Mouse (Mus musculus) midbrain, embryonic 14.5 days (tissue): ENCODE measurements around the gene Scmh1. TPM values are rescaled to one million over a fixed set of nuclear protein-coding genes. Genes with fewer than 3 reads are reported as not detected.

Experiments used
- ATAC-seq: fragments of 200-750 bp; cut with Nextera tagmentation; 2 replicates; pipeline ENCODE4 v1.8.0; 2017; ENCODE audit warnings: moderate number of reproducible peaks, moderate library complexity; ENCODE audit not compliant: low FRiP score, low TSS enrichment
- DNase-seq: peaks from one replicate; pipeline ENCODE4 v3.0.0-alpha.2; 2015
- H3K27ac ChIP-seq: fragments of 300-500 bp; sonication (generic); replicated peaks from 2 replicates; pipeline ENCODE4 v1.5.1; 2014; ENCODE audit warnings: mild to moderate bottlenecking, low read depth, low read length, moderate library complexity
- H3K27me3 ChIP-seq: fragments of 300-500 bp; sonication (generic); 2 replicates; pipeline ENCODE4 v1.6.1; 2014; ENCODE audit warnings: low read length, control low read depth, mixed read lengths; ENCODE audit not compliant: control insufficient read depth, insufficient read depth
- H3K36me3 ChIP-seq: fragments of 300-500 bp; sonication (generic); 2 replicates; pipeline ENCODE4 v1.6.1; 2014; ENCODE audit warnings: low read length, control low read depth; ENCODE audit not compliant: control insufficient read depth, insufficient read depth
- H3K4me1 ChIP-seq: fragments of 300-500 bp; sonication (generic); 2 replicates; pipeline ENCODE4 v1.6.1; 2014; ENCODE audit warnings: mild to moderate bottlenecking, antibody characterized with exemption, low read length, control low read depth; ENCODE audit not compliant: control insufficient read depth, insufficient read depth
- H3K4me2 ChIP-seq: fragments of 300-500 bp; sonication (generic); 2 replicates; pipeline ENCODE4 v1.6.1; 2014; ENCODE audit warnings: mild to moderate bottlenecking, low read length, moderate library complexity
- H3K4me3 ChIP-seq: fragments of 300-500 bp; sonication (generic); replicated peaks from 2 replicates; pipeline ENCODE4 v1.5.1; 2014; ENCODE audit warnings: low read depth, low read length
- H3K9ac ChIP-seq: fragments of 300-500 bp; sonication (generic); replicated peaks from 2 replicates; pipeline ENCODE4 v1.6.1; 2014; ENCODE audit warnings: mild to moderate bottlenecking, low read length, moderate library complexity
- H3K9me3 ChIP-seq: fragments of 300-500 bp; sonication (generic); 2 replicates; pipeline ENCODE4 v1.6.1; 2016; ENCODE audit warnings: low read length, control low read depth, mixed read lengths; ENCODE audit not compliant: control insufficient read depth
- WGBS: fragments of 180-500 bp; shearing (Covaris S2); extraction: QIAGEN DNeasy Blood & Tissue Kit; methylation state at CpG from one replicate; pipeline ENCODE4 v1.1.7; 2014; 5-methylcytosine and 5-hydroxymethylcytosine counted together
- polyA plus RNA-seq: library from polyadenylated mRNA; unstranded; fragments of >200 nt; fragmentation: Nextera tagmentation; extraction: Ambion mirVana; gene quantifications from 2 replicates; pipeline ENCODE4 v1.2.1, GENCODE M21; 2014

The Scmh1 gene
- polyA plus RNA-seq, 1 experiment from 2014 or later = 83.4 TPM

DNA sequence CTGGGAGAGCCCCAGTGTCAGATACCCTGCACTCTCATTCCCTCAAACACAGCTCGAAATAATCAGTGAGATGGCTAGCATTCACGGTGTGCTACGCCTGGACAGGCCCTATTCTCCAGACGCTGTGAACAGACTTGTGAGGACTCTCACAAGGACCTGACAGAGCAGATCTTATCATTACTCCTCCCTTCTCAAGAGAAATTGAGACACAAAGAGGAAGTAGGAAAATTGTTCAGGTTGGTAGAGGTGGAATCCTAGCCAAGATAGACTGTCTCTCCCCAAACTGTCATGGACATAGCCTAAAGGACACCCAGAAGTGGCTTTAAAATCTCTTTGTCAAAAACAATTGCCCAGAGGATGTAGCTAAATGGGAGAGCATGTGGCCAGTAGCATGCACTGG, 31.3 kb upstream of the Scmh1 start:
- H3K36me3 ChIP-seq = no peaks in the 10 kb centered on the region

DNA sequence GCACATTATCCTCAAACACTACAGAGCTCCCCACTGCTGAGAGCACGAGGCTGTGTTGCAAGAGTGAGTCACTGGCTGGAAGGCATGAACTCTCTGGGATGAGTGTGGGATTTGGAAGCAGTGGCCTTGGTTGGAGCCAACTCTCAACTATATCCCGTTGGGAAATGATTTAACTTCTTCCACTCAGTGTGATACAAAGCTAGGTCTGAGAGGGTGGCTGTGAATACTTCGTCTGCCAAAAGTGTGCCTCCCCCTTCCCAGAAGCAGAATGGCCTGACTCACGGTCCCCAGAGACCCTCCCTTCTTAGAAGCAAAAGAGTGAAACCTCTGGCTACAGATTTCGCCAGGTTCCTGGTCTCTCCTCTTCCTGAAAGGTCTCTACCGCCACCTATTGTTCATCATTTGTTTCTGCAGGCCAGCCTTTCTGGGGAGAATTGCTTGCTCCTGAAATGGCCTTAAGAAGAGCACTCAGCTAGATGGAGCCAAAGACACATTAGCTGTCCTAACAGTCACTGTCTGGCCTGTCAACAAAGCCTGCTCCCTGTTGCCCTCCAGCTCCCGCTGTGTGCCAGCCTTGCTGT, 24.2 kb upstream of the Scmh1 start:
- no peaks in the 10 kb centered on the region for H3K4me1 ChIP-seq
- DNase-seq (peak; percentile 96), ATAC-seq (peak; percentile 72; the same call in 1 of the 2 replicates)
- WGBS = 9% methylated on average over 7 of the region's 7 CpGs
- H3K27me3 ChIP-seq = no peaks in the 10 kb centered on the region
- H3K9ac ChIP-seq = no peak overlapping the region
- H3K27ac ChIP-seq = peak overlapping the region; percentile 22; the same call in 1 of the 2 replicates
- no peak overlapping the region for H3K4me2 ChIP-seq
- no peak overlapping the region for H3K4me3 ChIP-seq
- H3K36me3 ChIP-seq = no peaks in the 10 kb centered on the region
- no peaks in the 10 kb centered on the region for H3K9me3 ChIP-seq

More for the DNA sequence above, 31.3 kb upstream of the Scmh1 start:
- no peak overlapping the region for H3K4me2 ChIP-seq
- WGBS = 14% methylated on average over 4 of the region's 4 CpGs
- no peak for ATAC-seq
- no peaks in the 10 kb centered on the region for H3K9me3 ChIP-seq
- H3K9ac ChIP-seq = no peak overlapping the region
- peaks cover 36% of the 10 kb centered on the region for H3K4me1 ChIP-seq
- no peaks in the 10 kb centered on the region for H3K27me3 ChIP-seq
- peak; percentile 39 for DNase-seq
- no peak overlapping the region for H3K27ac ChIP-seq
- H3K4me3 ChIP-seq = no peak overlapping the region

DNA sequence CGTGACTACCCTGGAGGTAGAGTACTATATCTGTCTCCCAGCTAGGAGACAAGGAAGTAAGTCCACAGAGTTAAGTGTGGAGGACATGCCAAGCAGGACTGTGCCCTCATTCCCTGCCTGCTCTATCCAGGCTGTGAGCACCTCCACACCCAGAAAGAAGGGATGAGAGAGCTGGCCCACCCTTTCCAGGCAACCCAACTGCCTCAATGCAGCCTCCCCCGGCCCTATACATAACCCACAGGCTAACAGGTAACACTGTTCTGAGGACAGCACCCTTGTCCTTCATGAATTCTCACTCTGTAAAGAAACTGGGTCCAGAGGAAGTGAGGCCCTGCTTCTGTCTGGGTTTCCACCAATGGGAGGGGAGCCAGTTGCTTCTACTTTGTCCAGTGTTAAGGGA, 19.6 kb upstream of the Scmh1 start:
- no peak overlapping the region for H3K27ac ChIP-seq
- no peak overlapping the region for H3K4me2 ChIP-seq
- no peaks in the 10 kb centered on the region for H3K4me1 ChIP-seq
- no peaks in the 10 kb centered on the region for H3K9me3 ChIP-seq
- no peaks in the 10 kb centered on the region for H3K36me3 ChIP-seq
- no peak overlapping the region for H3K4me3 ChIP-seq
- H3K27me3 ChIP-seq = no peaks in the 10 kb centered on the region
- H3K9ac ChIP-seq = no peak overlapping the region
- no peak for DNase-seq
- WGBS = 83% methylated on average over 2 of the region's 2 CpGs
- ATAC-seq = no peak

DNA sequence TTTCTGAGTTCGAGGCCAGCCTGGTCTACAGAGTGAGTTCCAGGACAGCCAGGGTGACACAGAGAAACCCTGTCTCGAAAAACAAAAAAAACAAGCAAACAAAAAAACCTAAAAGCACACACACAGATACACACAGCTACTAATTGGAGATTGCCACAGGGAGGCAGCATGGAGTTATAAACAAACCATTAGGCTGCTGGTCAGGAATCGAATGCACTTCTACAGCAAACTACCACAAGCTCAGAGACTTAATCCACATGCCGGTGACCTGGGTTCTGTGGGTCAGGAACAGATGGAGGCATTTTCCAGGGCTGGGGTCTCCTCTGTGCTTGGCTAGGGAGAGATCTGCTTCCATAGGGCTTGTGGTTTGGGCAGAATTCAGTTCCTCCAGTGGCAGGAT, 17.6 kb upstream of the Scmh1 start:
- Histone ChIP-seq H3K9ac (no peak overlapping the region), H3K4me1 (no peaks in the 10 kb centered on the region), H3K27ac (no peak overlapping the region), H3K4me3 (no peak overlapping the region), H3K4me2 (no peak overlapping the region), H3K36me3 (no peaks in the 10 kb centered on the region), H3K9me3 (no peaks in the 10 kb centered on the region), H3K27me3 (no peaks in the 10 kb centered on the region)
- DNase-seq (peak; percentile 63), ATAC-seq (no peak)
- 48% methylated on average over 4 of the region's 4 CpGs for WGBS

DNA sequence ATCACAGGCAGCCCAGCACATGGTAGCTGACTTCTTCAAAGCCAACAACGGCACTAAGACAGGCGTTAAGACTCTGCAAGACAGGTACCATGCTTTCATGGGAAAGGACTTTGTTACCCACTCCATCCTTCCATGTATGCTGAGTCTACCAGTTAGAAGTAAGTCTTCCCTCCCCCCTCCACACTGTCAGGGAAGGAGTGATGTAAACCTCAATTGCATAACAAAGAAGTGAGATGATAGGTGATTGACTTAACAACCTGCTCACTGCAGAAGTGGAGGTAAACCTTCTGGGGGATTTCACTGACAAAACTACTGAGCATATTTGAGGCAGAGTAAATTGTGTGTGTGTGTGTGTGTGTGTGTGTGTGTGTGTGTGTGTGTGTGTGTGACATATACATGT, 17.1 kb upstream of the Scmh1 start:
- ATAC-seq (no peak), DNase-seq (no peak)
- no peaks in the 10 kb centered on the region for H3K27me3 ChIP-seq
- no peak overlapping the region for H3K9ac ChIP-seq
- no peak overlapping the region for H3K4me3 ChIP-seq
- H3K27ac ChIP-seq = no peak overlapping the region
- H3K9me3 ChIP-seq = no peaks in the 10 kb centered on the region
- WGBS = 88% methylated on average over 2 of the region's 2 CpGs
- H3K4me1 ChIP-seq = no peaks in the 10 kb centered on the region
- no peak overlapping the region for H3K4me2 ChIP-seq
- no peaks in the 10 kb centered on the region for H3K36me3 ChIP-seq

DNA sequence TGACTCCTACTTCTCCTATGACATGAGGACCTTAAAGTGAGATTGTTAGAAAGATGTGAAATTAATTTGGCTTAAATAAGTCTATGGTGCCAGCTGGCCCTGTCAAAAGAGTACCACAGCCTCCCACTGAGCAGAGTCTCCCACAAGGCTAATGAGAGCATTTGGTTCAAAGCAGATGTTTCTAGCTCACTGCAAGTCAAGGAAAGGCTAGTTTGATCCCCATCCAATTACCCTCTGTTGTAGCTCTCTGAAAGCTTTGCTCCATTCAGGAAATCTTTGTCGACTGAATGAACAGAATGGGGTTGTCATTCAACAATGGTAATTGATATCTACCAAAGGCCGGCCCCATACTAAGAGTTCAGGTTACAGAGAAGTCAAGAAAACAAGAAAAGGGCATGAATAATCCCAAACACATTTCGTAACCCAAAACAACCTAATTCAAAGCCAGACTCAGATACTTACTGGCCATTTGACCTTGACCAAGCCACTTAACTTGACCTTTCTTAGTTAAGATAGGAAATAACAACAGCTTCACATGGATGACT, 16.0 kb upstream of the Scmh1 start:
- DNase-seq (no peak), ATAC-seq (no peak)
- H3K27me3 ChIP-seq = no peaks in the 10 kb centered on the region
- H3K4me1 ChIP-seq = no peaks in the 10 kb centered on the region
- H3K4me2 ChIP-seq = no peak overlapping the region
- no peaks in the 10 kb centered on the region for H3K36me3 ChIP-seq
- H3K9ac ChIP-seq = no peak overlapping the region
- H3K4me3 ChIP-seq = no peak overlapping the region
- H3K9me3 ChIP-seq = no peaks in the 10 kb centered on the region
- 24% methylated on average over 3 of the region's 3 CpGs for WGBS
- no peak overlapping the region for H3K27ac ChIP-seq

DNA sequence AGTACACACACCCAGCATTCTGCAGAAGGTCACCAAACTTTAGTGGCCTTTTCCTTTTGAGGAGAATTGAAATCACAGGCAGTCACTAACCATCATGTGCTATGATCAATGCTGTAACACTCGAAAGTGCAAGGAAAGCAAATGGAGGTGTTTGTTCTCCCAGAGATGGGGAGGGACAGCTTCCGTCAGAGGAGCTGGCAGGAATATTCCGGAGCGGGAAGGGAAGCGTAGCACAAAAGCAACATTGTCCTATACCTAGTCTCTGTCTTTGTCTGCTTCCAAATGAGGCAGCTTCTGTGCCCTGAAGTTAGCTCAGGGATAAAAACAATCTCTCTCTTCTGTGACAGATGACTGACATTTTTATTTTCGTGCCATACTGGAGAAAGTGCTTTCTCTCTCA, 15.5 kb upstream of the Scmh1 start:
- no peak overlapping the region for H3K9ac ChIP-seq
- H3K27ac ChIP-seq = no peak overlapping the region
- no peak for ATAC-seq
- no peak for DNase-seq
- no peaks in the 10 kb centered on the region for H3K36me3 ChIP-seq
- H3K4me3 ChIP-seq = no peak overlapping the region
- no peaks in the 10 kb centered on the region for H3K4me1 ChIP-seq
- no peaks in the 10 kb centered on the region for H3K9me3 ChIP-seq
- no peak overlapping the region for H3K4me2 ChIP-seq
- no peaks in the 10 kb centered on the region for H3K27me3 ChIP-seq
- WGBS = 40% methylated on average over 6 of the region's 6 CpGs

DNA sequence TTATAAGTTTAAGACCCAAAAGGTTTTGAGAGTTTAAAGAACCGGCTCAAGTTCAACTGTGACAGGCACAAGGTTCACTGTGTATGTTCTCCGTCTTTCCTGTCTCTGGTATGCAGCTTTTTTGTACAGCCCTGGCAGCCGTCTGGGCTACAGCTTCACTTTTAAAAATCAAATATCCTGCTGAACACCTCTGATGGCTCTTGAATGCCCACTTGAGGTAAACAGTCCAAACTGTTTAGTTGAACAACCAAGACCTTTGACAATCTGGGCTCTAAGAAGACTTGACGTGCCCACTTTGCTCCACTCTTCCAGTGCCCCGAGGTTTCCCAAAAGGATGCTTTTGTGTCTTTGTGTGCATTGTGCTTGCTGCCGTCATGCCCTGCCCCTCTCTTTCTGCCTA, 13.5 kb upstream of the Scmh1 start:
- H3K4me1 ChIP-seq = no peaks in the 10 kb centered on the region

DNA sequence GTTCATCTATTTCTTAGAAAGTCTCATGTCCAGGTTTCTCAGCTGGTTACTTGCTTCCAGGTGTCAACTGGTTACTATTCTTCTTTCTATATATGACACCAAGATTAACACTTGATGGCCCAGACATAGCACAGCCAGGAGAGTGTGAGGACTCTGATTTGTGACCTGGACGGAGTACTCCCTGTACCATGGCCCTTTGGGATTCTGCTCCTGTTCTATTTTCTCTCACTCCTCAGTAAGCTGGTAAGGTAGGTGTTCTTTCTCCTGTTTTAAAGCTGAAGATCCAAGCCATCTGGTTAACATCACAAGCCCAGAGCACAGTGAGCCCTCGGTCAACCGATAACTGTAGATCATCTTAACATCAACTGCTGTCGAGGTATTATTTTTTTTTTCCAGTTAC, 12.7 kb upstream of the Scmh1 start:
- DNase-seq (no peak), ATAC-seq (no peak)
- Histone ChIP-seq H3K4me2 (no peak overlapping the region), H3K4me3 (no peak overlapping the region), H3K9me3 (no peaks in the 10 kb centered on the region), H3K27ac (no peak overlapping the region), H3K9ac (no peak overlapping the region), H3K27me3 (no peaks in the 10 kb centered on the region), H3K36me3 (no peaks in the 10 kb centered on the region), H3K4me1 (no peaks in the 10 kb centered on the region)
- 91% methylated on average over 4 of the region's 4 CpGs for WGBS

More for the DNA sequence above, 13.5 kb upstream of the Scmh1 start:
- WGBS = 62% methylated on average over 6 of the region's 6 CpGs
- DNase-seq (no peak), ATAC-seq (no peak)
- Histone ChIP-seq H3K9me3 (no peaks in the 10 kb centered on the region), H3K36me3 (no peaks in the 10 kb centered on the region), H3K4me3 (no peak overlapping the region), H3K9ac (no peak overlapping the region), H3K27ac (no peak overlapping the region), H3K4me2 (no peak overlapping the region), H3K27me3 (no peaks in the 10 kb centered on the region)
